Mouse (Mus musculus) MEL (cell line): Measurements from ENCODE around the gene Micu1. TPM values are rescaled to one million over a fixed set of nuclear protein-coding genes. Genes with fewer than 3 reads are reported as not detected.

Experiments used
- DNase-seq: peaks from one replicate; pipeline ENCODE4 v3.0.0; 2011; ENCODE audit warnings: low read depth, low spot score
- H3K27ac ChIP-seq: 2 replicates; pipeline ENCODE4 v1.5.1; 2012; ENCODE audit warnings: low read depth, mild to moderate bottlenecking, control low read depth, low read length, moderate library complexity; ENCODE audit not compliant: control insufficient read depth
- H3K27me3 ChIP-seq, 2 experiments: fragments of 150-350 bp in 1 of 2; sonication (generic) in 1 of 2; 2 replicates each; pipeline ENCODE4 v1.6.1; 2012; ENCODE audit warnings: low read length in 2 of 2, mild to moderate bottlenecking in 2 of 2, improper control_type of control experiment in 1 of 2, moderate library complexity in 1 of 2; ENCODE audit not compliant: insufficient read depth in 2 of 2, control insufficient read depth in 1 of 2
- H3K36me3 ChIP-seq, 2 experiments: 2 replicates each; pipeline ENCODE4 v1.6.1; 2012 to 2014; ENCODE audit warnings: low read length in 2 of 2, improper control_type of control experiment in 1 of 2, inconsistent platforms in 1 of 2, mild to moderate bottlenecking in 1 of 2; ENCODE audit not compliant: insufficient read depth in 2 of 2, control insufficient read depth in 1 of 2
- H3K4me1 ChIP-seq, 2 experiments: fragments of 150-350 bp in 1 of 2; sonication (generic) in 1 of 2; 2 replicates each; pipeline ENCODE4 v1.6.1; 2012; ENCODE audit warnings: low read length in 2 of 2, improper control_type of control experiment in 1 of 2, mild to moderate bottlenecking in 1 of 2; ENCODE audit not compliant: insufficient read depth in 2 of 2, control insufficient read depth in 1 of 2
- H3K4me3 ChIP-seq, 2 experiments: fragments of 150-350 bp in 1 of 2; sonication (generic) in 1 of 2; 2 replicates each; pipeline ENCODE4 v1.5.1; 2012; ENCODE audit warnings: low read depth in 2 of 2, low read length in 2 of 2, mild to moderate bottlenecking in 2 of 2, moderate library complexity in 2 of 2, control low read depth in 1 of 2, improper control_type of control experiment in 1 of 2; ENCODE audit not compliant: control insufficient read depth in 1 of 2, insufficient read depth in 1 of 2
- H3K79me2 ChIP-seq: 2 replicates; pipeline ENCODE4 v1.6.1; 2012; ENCODE audit warnings: mild to moderate bottlenecking, low read length, moderate library complexity; ENCODE audit not compliant: control insufficient read depth, poor library complexity, insufficient read depth
- H3K9ac ChIP-seq: 2 replicates; pipeline ENCODE4 v1.6.1; 2012; ENCODE audit warnings: low read depth, mild to moderate bottlenecking, control low read depth, low read length, moderate library complexity; ENCODE audit not compliant: control insufficient read depth, poor library complexity, severe bottlenecking
- H3K9me3 ChIP-seq: fragments of 150-350 bp; sonication (generic); replicated peaks from 2 replicates; pipeline ENCODE4 v1.6.1; 2012; ENCODE audit warnings: mild to moderate bottlenecking, low read length, improper control_type of control experiment, moderate library complexity; ENCODE audit not compliant: insufficient read depth
- BHLHE40 ChIP-seq: IDR thresholded peaks from 2 replicates; pipeline ENCODE4 v1.6.1; 2012; ENCODE audit warnings: low read depth, mild to moderate bottlenecking, inconsistent platforms, low read length, improper control_type of control experiment, borderline replicate concordance
- CHD1 ChIP-seq: IDR thresholded peaks from 2 replicates; pipeline ENCODE4 v1.6.1; 2012; ENCODE audit warnings: low read depth, mild to moderate bottlenecking, inconsistent platforms, low read length, improper control_type of control experiment
- CHD2 ChIP-seq: IDR thresholded peaks from 2 replicates; pipeline ENCODE4 v1.6.1; 2011; ENCODE audit warnings: low read length, improper control_type of control experiment
- EP300 ChIP-seq, 2 experiments: IDR thresholded peaks; 2 replicates each; pipeline ENCODE4 v1.6.1; 2011; ENCODE audit warnings: improper control_type of control experiment in 2 of 2, low read length in 2 of 2, low read depth in 1 of 2, mild to moderate bottlenecking in 1 of 2
- ETS1 ChIP-seq: IDR thresholded peaks from 2 replicates; pipeline ENCODE4 v1.6.1; 2012; ENCODE audit warnings: low read depth, mild to moderate bottlenecking, inconsistent platforms, low read length, improper control_type of control experiment, moderate library complexity
- GABPA ChIP-seq: IDR thresholded peaks from 2 replicates; pipeline ENCODE4 v1.6.1; 2012; ENCODE audit warnings: low read depth, mild to moderate bottlenecking, inconsistent platforms, low read length, improper control_type of control experiment, moderate library complexity
- GATA1 ChIP-seq: IDR thresholded peaks from 2 replicates; pipeline ENCODE4 v1.6.1; 2011; ENCODE audit warnings: low read depth, low read length, improper control_type of control experiment
- MAFK ChIP-seq: IDR thresholded peaks from 2 replicates; pipeline ENCODE4 v1.6.1; 2011; ENCODE audit warnings: low read depth, mild to moderate bottlenecking, low read length, improper control_type of control experiment, borderline replicate concordance
- MEF2A ChIP-seq: IDR thresholded peaks from 2 replicates; pipeline ENCODE4 v1.6.1; 2014; ENCODE audit warnings: low read depth, mild to moderate bottlenecking, inconsistent platforms, low read length, improper control_type of control experiment; ENCODE audit not compliant: poor library complexity, insufficient replicate concordance, severe bottlenecking; ENCODE audit errors: extremely low read depth
- MXI1 ChIP-seq: IDR thresholded peaks from 2 replicates; pipeline ENCODE4 v1.6.1; 2011; ENCODE audit warnings: mild to moderate bottlenecking, low read depth, low read length, improper control_type of control experiment
- MYB ChIP-seq: IDR thresholded peaks from 2 replicates; pipeline ENCODE4 v1.6.1; 2011; ENCODE audit warnings: mild to moderate bottlenecking, low read depth, low read length, improper control_type of control experiment
- MYC ChIP-seq: IDR thresholded peaks from 2 replicates; pipeline ENCODE4 v1.6.1; 2011; ENCODE audit warnings: low read depth, mild to moderate bottlenecking, low read length, improper control_type of control experiment, moderate library complexity
- NRF1 ChIP-seq: IDR thresholded peaks from 2 replicates; pipeline ENCODE4 v1.6.1; 2014; ENCODE audit warnings: low read depth, mild to moderate bottlenecking, inconsistent platforms, low read length, improper control_type of control experiment, moderate library complexity; ENCODE audit not compliant: poor library complexity, insufficient read depth, severe bottlenecking
- POLR2A ChIP-seq, 2 experiments: IDR thresholded peaks; 2 replicates each; pipeline ENCODE4 v1.6.1; 2011 to 2012; ENCODE audit warnings: low read length in 2 of 2, mild to moderate bottlenecking in 2 of 2, control low read depth in 1 of 2, improper control_type of control experiment in 1 of 2, low read depth in 1 of 2, moderate library complexity in 1 of 2; ENCODE audit not compliant: control insufficient read depth in 1 of 2, insufficient read depth in 1 of 2, poor library complexity in 1 of 2
- RCOR1 ChIP-seq: IDR thresholded peaks from 2 replicates; pipeline ENCODE4 v1.6.1; 2012; ENCODE audit warnings: low read depth, mild to moderate bottlenecking, inconsistent platforms, low read length, improper control_type of control experiment
- ZNF384 ChIP-seq: IDR thresholded peaks from 2 replicates; pipeline ENCODE4 v1.6.1; 2012; ENCODE audit warnings: low read depth, mild to moderate bottlenecking, inconsistent platforms, low read length, improper control_type of control experiment
- polyA plus RNA-seq, 2 experiments: library from polyadenylated mRNA; stranded (reverse) in 1 of 2; unstranded in 1 of 2; fragments of >175 nt in 1 of 2; fragments of >200 nt in 1 of 2; gene quantifications; 2 replicates each; pipeline versions ENCODE4 v1.2.1 to v1.2.4; 2012; ENCODE audit warnings: low replicate concordance in 2 of 2, low read depth in 1 of 2; ENCODE audit not compliant: insufficient read length in 2 of 2, insufficient read depth in 1 of 2, missing spikeins in 1 of 2
- total RNA-seq: library from RNA; depleted of rRNA; stranded (reverse); fragments of 300-350 nt; gene quantifications from 2 replicates; pipeline ENCODE4 v1.2.3, GENCODE M21; 2012

The Micu1 gene
- total and polyA plus RNA-seq, 3 experiments: 18.0 to 26.8 TPM; not detected in 1

DNA sequence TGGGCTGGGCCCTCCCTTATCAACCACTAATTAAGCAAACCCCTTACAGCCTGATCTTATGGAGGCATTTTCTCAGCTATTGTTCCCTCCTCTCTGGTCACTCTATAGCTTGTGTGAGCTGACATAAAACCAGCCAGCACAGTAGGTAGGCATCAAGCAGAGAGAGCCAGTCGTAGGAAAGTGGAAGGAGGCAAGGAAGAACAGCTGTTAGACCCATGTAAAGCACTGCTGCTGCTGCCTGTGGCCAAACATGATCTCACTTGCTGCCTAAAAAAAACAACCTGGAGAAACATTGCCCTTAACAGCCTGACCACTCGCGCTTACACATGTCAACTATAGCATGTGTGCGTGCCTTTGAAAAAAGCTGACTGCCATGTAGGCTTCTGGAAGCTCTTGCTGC, 19.3 kb downstream of the Micu1 start:
- DNase-seq: no peak
- H3K9ac ChIP-seq: no peak overlapping the region
- no peaks in the 10 kb centered on the region for H3K27me3 ChIP-seq
- peaks cover 0 to 7% of the 10 kb centered on the region in 2 experiments; a peak in 2 of 4 replicates for H3K36me3 ChIP-seq
- no peaks in the 10 kb centered on the region for H3K79me2 ChIP-seq
- no peaks in the 10 kb centered on the region for H3K9me3 ChIP-seq
- H3K27ac ChIP-seq: no peak overlapping the region
- TF ChIP-seq ETS1 (no peak), MEF2A (no peak), CHD1 (no peak)
- no peak overlapping the region for H3K4me3 ChIP-seq
- peaks cover 3 to 6% of the 10 kb centered on the region in 2 experiments for H3K4me1 ChIP-seq

GRCm38 (mm10) chr10:59724634-59725033, 22.4 kb downstream of the Micu1 start:
- DNase-seq: no peak
- Histone ChIP-seq H3K79me2 (no peaks in the 10 kb centered on the region), H3K9me3 (no peaks in the 10 kb centered on the region), H3K27ac (no peak overlapping the region), H3K9ac (no peak overlapping the region), H3K36me3 (peaks cover 0 to 7% of the 10 kb centered on the region in 2 experiments; a peak in 2 of 4 replicates), H3K4me1 (peaks cover 3 to 6% of the 10 kb centered on the region in 2 experiments), H3K4me3 (no peak overlapping the region), H3K27me3 (no peaks in the 10 kb centered on the region)
- TF ChIP-seq ZNF384 (no peak), GATA1 (no peak), MYB (no peak), EP300 (IDR thresholded peaks at IDR 0.05; ENCODE audit: low read depth in 1 of 2, low read length in 2 of 2) (no peak), RCOR1 (no peak), MXI1 (no peak), GABPA (no peak), MAFK (no peak), NRF1 (no peak), MYC (no peak), MEF2A (no peak), BHLHE40 (no peak), CHD2 (no peak), POLR2A (IDR thresholded peaks at IDR 0.05; ENCODE audit: control insufficient read depth in 1 of 2, insufficient read depth in 1 of 2, low read depth in 1 of 2, low read length in 2 of 2, poor library complexity in 1 of 2) (no peak)
